Mouse (Mus musculus) ES-Bruce4 (cell line): Measurements from ENCODE around the gene Sgca.

ENCODE experiments used
- CTCF ChIP-seq: IDR thresholded peaks from one replicate; pipeline ENCODE4 v1.8.1; 2011; ENCODE audit warnings: low read depth, low read length
- EP300 ChIP-seq: IDR thresholded peaks from 2 replicates; pipeline ENCODE4 v1.6.1; 2011; ENCODE audit warnings: low read depth, low read length; ENCODE audit not compliant: insufficient read depth
- POLR2A ChIP-seq: IDR thresholded peaks from one replicate; pipeline ENCODE4 v1.8.1; 2011; ENCODE audit warnings: low read length; ENCODE audit not compliant: insufficient read depth

DNA sequence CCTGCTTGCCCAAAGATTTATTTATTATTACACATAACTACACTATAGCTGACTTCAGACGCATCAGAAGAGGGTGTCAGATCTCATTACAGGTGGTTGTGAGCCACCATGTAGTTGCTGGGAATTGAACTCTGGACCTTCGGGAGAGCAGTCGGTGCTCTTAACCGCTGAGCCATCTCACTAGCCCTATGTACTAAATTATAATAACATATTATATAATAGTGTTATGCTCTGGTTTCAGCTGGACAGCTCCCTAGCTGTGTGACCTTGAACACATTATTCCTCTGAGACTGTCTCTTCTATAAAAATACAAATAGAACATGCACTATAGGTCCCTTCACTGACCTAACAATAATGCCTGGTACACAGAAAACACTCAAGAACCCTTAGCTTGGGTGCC, 51.1 kb downstream of the Sgca start:
- TF ChIP-seq CTCF = no peak
- no peak for TF ChIP-seq EP300
- TF ChIP-seq POLR2A = no peak
